Mouse (Mus musculus) right cerebral cortex, adult 2 months (tissue): ENCODE data around the gene Tktl2.

Experiments
- DNase-seq, 2 experiments: peaks; one replicate each; pipeline ENCODE4 v3.0.0; 2021 to 2022; ENCODE audit warnings: low spot score in 2 of 2

Tktl2 gene

DNA sequence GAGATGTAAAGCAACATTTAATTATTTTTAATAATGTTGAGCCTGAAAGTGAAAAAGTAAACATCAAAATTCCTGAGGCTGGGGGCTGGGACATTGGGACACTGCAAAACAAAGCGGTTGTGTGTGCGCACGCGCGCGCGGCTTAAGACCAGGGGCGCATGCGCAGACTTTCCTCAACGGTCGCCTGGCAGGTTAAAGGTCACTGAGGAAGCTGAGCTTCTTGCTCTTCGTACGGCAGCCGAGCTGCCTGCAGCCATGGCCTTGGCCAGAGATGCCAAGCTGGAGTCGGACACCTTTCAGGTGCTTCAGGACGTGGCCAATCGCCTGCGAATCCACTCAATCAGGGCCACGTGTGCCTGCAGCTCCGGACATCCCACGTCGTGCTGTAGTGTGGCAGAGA lies at the start of gene Tktl2:
Gene Tktl2 (plus strand): TSS at position 220 of the 400 bp plus-strand sequence.
- DNase-seq = no peak

DNA sequence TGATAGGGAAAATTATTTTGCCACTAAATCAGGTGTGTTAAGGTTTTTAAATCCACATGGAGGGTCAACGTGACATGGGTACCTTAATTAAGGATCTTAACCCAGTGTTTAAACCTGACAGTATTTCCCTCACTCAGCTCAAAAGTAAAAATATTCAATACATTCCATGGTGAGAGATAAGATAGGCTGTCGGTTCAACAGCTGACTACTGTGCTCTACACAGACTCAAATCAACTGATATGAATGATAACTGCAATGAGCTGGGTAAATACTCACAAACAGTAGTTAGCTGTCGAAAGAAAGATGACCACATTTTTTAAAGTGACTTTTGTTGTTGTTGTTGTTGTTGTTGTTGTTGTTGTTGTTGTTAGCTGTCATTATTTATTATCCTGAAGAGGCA lies 41.7 kb upstream of the Tktl2 start:
- DNase-seq = no peak

DNA sequence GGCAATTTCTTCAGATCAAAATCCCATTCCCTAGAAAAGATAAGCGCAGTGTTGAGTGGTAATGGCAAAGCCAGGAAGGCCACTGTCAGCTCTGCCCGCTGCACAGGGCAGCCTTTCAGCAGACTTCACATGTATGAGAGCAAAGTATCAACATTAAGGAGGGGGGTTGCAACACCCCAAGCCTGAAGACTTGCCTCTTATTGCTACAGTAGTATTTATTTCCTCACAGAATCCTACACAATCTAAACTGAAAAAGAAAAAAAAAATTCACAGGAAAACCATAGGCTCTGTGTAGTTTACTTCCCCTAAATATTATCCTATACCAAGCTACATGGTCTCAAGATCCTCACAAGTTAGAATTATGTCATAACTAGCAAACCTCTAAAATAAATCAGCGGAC lies 34.7 kb upstream of the Tktl2 start:
- DNase-seq = no peak

DNA sequence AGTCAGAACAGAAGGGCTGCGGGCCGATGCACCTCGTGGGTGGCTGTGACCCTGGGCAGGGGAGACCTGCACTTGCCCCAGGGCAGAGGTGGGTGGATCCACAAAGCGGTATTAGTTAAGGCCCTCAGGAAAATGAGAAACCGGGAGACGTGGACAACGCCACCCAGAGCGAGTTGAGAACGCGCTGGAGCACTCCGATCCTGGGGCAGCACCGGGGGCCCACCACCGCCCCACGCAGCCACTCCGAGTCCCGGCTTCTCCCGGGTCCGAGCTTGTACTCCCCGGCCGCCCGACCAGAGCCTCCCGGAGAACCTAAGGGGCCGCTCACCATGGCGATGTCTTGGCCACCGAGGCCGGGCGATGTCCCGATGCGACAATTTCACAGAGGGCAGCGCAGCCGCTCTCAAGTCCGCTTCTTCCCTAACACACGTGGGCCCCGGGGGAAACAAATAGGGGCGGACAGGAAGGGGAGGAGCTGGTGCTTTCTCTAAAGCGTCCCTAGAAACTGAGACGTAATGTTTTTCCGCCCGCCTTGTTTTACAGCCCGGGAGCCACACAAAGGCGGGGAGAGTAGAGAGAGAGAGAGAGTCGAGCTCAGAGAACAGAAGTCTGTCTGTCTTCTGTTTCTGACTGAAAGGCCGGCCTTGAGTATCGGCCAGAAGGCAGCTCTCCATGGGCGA lies 25.3 kb upstream of the Tktl2 start, which contains the start of gene Tma16:
Gene Tma16 (minus strand): TSS at position 447 of the 680 bp plus-strand sequence.
- DNase-seq = peak; percentile 85 to 86

- DNase-seq = no peak
These were observed 23.0 kb upstream of the Tktl2 start for GRCm38 (mm10) chr8:66488556-66488955.

- DNase-seq = no peak
These were observed 20.9 kb upstream of the Tktl2 start for GRCm38 (mm10) chr8:66490624-66491023.

DNA sequence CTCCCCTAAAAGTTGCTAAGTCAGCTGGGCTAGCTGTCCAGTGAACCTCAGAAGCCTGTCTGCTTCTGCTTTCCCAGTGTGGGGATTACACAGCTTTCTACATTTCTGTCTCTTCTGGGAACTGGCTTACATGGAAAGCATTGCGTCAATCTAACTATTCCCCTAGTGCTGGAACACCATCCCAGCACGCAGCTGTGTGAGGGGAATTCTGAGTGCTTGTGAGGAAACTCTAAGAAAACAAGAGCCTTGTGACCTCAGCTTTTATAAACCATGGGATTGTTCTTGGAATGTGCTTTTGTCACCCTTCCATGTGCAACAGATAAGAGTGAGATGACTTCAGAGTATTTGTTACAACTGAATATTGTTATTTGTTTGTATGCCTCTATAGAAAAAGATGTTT lies 17.1 kb upstream of the Tktl2 start:
- DNase-seq = no peak

- peak; percentile 87 for DNase-seq
These were observed 15.8 kb upstream of the Tktl2 start for GRCm38 (mm10) chr8:66495726-66496125.

DNA sequence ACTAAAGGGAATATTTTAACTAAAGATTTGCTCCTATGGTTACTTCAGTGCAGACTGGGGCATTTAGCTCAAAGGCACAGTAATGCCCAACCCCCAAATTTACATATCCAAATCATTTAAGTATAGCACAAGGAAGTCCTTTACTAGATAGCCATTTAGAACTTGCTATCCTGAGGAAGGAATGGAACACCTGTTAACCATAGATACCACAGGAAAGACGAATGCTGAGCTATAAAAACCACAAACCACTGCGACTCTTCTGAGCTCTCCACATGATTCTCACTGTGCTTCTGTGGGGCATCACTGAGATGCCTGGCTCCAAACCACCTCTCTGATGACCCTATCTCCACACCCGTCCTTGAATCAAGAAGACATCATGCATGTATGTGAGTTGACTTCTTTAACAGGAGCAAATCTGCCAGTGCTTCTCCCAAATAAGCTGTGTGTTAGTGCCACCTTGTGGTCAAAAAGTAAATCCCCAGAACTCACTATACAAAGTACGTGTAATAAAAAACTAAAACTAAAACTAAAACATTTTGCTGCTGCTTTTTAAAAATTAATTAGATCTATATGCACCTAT lies 14.5 kb upstream of the Tktl2 start:
- peak; percentile 57 to 67 for DNase-seq

DNA sequence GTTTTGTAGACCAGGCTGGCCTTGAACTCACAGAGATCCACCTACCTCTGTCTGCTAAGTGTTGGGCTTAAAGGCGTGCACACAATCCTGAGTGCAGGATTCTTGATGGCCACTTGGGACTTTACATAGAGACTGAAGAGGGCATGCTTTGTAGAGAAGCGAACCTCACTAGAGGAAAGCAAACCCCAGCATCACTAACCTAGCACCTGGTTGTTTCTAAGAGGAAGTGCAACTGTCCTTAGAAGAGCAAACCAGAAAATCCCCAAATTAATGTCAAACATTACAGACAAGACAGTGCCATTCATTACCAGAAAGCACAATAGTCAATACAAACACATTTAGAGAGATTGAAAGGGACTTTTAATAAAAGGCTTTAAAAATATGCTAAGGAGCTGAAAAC lies 8.2 kb upstream of the Tktl2 start:
- no peak for DNase-seq

DNA sequence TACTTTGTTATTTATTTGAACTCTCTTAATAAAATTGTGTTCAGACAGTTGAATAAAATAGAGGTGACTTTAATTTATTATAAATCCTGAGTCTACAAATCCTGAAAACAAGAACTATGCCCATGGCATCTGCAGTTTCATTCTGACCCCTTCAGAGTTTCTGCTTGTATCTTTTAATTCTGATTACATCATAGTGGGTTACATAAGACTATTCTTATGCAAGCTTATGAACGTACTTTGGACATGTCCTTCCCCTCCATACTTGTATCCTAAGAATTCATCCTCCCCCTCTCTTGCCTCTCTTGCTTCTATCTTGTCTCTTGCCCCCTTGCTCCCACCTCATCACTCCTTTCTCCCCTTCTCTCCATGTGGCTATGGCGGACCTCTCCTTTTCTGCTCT lies 7.6 kb downstream of the Tktl2 start:
- no peak for DNase-seq

DNA sequence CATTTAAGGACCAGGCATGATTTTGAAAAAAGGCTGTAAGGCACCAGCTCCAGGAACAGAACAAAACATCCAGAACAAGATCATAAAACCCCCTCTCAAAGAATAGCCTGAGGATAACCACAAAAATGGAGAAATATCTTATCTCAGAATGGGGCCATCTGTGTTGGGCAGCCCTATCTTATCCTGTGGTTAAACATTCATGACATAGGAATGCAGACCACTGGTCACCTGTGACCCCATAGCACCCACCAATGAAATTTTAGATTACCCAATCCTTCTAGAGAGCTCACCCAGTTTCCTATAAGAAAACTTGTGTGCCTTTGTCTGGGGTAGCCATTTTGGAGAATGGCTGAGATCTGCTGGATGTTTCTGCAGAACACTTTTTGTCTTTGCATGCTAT lies 9.0 kb downstream of the Tktl2 start:
- DNase-seq = no peak

GRCm38 (mm10) chr8:66550092-66550491 lies 38.5 kb downstream of the Tktl2 start:
- no peak for DNase-seq
